Mouse (Mus musculus) liver, embryonic 14.5 days (tissue): ENCODE data around the gene Troap.
"Not testable (repeated sequence)": the region's sequence is repeated elsewhere in the genome, so short reads cannot be mapped to it uniquely, and the experiment has no call there.

Source experiments
- CTCF ChIP-seq: IDR thresholded peaks from 2 replicates; pipeline ENCODE4 v1.5.1; 2016; ENCODE audit warnings: antibody characterized with exemption, low read depth, control low read depth
- EP300 ChIP-seq: IDR thresholded peaks from 2 replicates; pipeline ENCODE4 v1.6.1; 2016; ENCODE audit warnings: antibody characterized with exemption, low read depth

DNA sequence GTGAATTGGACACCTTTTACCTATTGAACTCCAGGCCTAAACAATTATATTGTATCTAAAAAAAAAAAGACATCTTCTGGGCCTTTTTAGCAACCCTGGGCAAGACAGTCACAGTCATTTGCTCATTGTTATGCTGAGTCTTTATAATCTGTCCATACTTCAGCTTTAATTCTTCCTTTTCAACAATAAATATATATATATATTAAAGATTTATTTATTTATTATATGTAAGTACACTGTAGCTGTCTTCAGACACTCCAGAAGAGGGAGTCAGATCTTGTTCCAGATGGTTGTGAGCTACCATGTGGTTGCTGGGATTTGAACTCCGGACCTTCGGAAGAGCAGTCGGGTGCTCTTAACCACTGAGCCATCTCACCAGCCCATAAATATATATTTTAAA is 1.6 kb downstream of the Troap start:
- TF ChIP-seq CTCF, EP300: not testable (repeated sequence)
